Mouse (Mus musculus) spleen, adult 2 months (tissue): ENCODE data around the gene Tom1l2.

Source experiments
- CTCF ChIP-seq: fragments of 200-500 bp; IDR thresholded peaks from 2 replicates; pipeline ENCODE4 v1.5.1; 2011; ENCODE audit warnings: mild to moderate bottlenecking, inconsistent platforms; ENCODE audit not compliant: insufficient read depth, insufficient read length, insufficient replicate concordance; ENCODE audit errors: extremely low read depth
- POLR2A ChIP-seq: fragments of 200-500 bp; IDR thresholded peaks from 2 replicates; pipeline ENCODE4 v1.6.1; 2011; ENCODE audit warnings: low read depth, low read length, inconsistent platforms

- TF ChIP-seq CTCF (no peak), POLR2A (no peak)
Measured at GRCm38 (mm10) chr11:60198651-60199050, 154.1 kb downstream of the Tom1l2 start.
